In the genomic region with DNA sequence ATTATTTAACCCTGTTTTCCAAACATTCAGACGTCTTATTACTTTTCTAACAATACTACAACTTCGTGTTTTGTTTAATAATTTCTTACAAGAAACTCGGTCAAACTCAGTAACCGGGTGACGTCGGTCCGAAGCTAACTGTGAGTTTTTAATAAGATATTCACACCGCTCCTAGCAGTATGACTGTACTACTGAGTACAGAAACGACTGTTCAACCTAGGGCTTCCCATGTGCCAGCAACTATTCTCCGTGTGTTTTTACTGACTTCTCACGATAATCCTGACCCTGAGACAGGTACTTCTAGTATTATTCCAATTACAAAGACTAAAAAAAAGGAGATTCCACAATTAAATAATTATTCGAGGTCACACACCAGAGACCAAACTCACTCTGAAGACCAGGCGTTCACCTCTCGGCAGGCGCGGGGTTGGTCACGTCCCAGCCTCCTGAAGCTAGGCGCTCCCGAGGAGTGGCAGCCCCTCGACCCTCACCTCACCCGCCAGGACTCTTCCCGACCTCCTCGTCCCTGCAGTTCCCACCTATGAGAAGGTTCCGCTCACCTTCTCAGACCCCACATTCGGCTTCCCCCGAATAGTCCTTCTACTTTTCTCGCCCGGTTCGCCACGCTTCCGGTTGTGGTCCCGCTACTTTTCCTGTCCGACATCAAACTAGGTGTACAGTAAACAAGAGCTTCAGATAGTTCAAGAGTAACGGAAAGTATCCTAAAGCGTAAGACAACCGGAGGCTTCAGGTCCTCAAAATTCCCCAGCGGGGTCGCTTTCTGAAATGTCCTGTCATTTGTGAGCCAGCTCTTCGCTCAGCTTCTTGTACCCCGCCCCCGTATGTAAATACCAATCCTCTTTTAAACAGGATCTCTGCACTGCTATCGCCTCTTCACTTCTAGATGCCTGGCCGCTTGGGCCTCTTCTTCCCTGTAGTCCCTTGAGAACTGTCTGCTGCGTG, we compare ENCODE assay signal across 8 mouse cellular contexts. TPM values are rescaled to one million over a fixed set of nuclear protein-coding genes. Genes with fewer than 3 reads are reported as not detected.
DNase-seq lines count a peak whose midpoint lies in the region; ATAC-seq lines count a peak whose summit lies in the region.

Gene Ndufaf1 (minus strand): TSS at position 608 of the 963 bp plus-strand sequence.

- peak; percentile 76 for ATAC-seq in heart, embryonic 16.5 days (replicated peaks; ENCODE audit: extremely low read depth, insufficient read depth, low FRiP score)
- ATAC-seq in liver, embryonic 15.5 days (ENCODE audit: insufficient read depth) = peak; percentile 85
- 0 out of 2 replicates have a peak, but pooled peaks have one; percentile 37 for ATAC-seq in neural tube, embryonic 12.5 days (ENCODE audit: low FRiP score, low read depth)

- H3K4me1 ChIP-seq in forebrain, embryonic 10.5 days = peaks cover 15% of the 10 kb centered on the region
- H3K4me1 ChIP-seq in heart, embryonic 16.5 days (ENCODE audit: control insufficient read depth, insufficient read depth, low read length) = peaks cover 8% of the 10 kb centered on the region
- H3K4me1 ChIP-seq in liver, embryonic 15.5 days (replicated peaks) = peaks cover 17% of the 10 kb centered on the region
- peaks cover 3% of the 10 kb centered on the region for H3K4me1 ChIP-seq in neural tube, embryonic 12.5 days

- no peaks in the 10 kb centered on the region for H3K9me3 ChIP-seq in forebrain, embryonic 10.5 days
- H3K9me3 ChIP-seq in heart, embryonic 16.5 days (replicated peaks; ENCODE audit: control insufficient read depth, low read length) = no peaks in the 10 kb centered on the region
- no peaks in the 10 kb centered on the region for H3K9me3 ChIP-seq in liver, embryonic 15.5 days (replicated peaks)
- no peaks in the 10 kb centered on the region for H3K9me3 ChIP-seq in neural tube, embryonic 12.5 days

- DNase-seq in CD8-positive naive resting alpha-beta T cell, adult 2 months (ENCODE audit: low read depth in 2 of 2, low spot score in 2 of 2) = peak; percentile 72 to 78
- peak; percentile 83 for DNase-seq in c-Kit-positive CD71-negative TER-119-negative erythroid progenitor cells, embryonic 14.5 days (ENCODE audit: low read depth)
- peak; percentile 77 for DNase-seq in forebrain, embryonic 10.5 days (ENCODE audit: extremely low spot score, low spot score)
- DNase-seq in kidney, postnatal 36 days = peak; percentile 79 to 87
- peak; percentile 82 for DNase-seq in telencephalon, adult 2 months (ENCODE audit: low read depth, low spot score)

- peak within 1 kb of the TSS; percentile 95 for H3K9ac ChIP-seq in heart, embryonic 16.5 days (ENCODE audit: low read length)
- peak within 1 kb of the TSS; percentile 91 for H3K9ac ChIP-seq in liver, embryonic 15.5 days
- peak within 1 kb of the TSS; percentile 74 for H3K9ac ChIP-seq in neural tube, embryonic 12.5 days

- peak within 1 kb of the TSS; percentile 87 for H3K4me2 ChIP-seq in heart, embryonic 16.5 days (ENCODE audit: low read depth, low read length)
- H3K4me2 ChIP-seq in liver, embryonic 15.5 days = peak within 1 kb of the TSS; percentile 74
- peak within 1 kb of the TSS; percentile 77 for H3K4me2 ChIP-seq in neural tube, embryonic 12.5 days (replicated peaks)

- H3K27me3 ChIP-seq in forebrain, embryonic 10.5 days (ENCODE audit: poor library complexity, severe bottlenecking) = no peaks in the 10 kb centered on the region
- H3K27me3 ChIP-seq in heart, embryonic 16.5 days (ENCODE audit: control insufficient read depth, insufficient read depth, low read length) = no peaks in the 10 kb centered on the region
- no peaks in the 10 kb centered on the region for H3K27me3 ChIP-seq in liver, embryonic 15.5 days
- H3K27me3 ChIP-seq in neural tube, embryonic 12.5 days (replicated peaks) = no peaks in the 10 kb centered on the region

- peak within 1 kb of the TSS; percentile 85 for H3K27ac ChIP-seq in forebrain, embryonic 10.5 days
- H3K27ac ChIP-seq in heart, embryonic 16.5 days (ENCODE audit: low read length) = peak within 1 kb of the TSS; percentile 70
- H3K27ac ChIP-seq in liver, embryonic 15.5 days (replicated peaks) = peak within 1 kb of the TSS; percentile 76
- H3K27ac ChIP-seq in neural tube, embryonic 12.5 days = no peak within 1 kb of the TSS

- H3K36me3 ChIP-seq in forebrain, embryonic 10.5 days (replicated peaks) = peaks cover 28% of the 10 kb centered on the region
- H3K36me3 ChIP-seq in heart, embryonic 16.5 days (ENCODE audit: control insufficient read depth, insufficient read depth) = peaks cover 16% of the 10 kb centered on the region
- peaks cover 24% of the 10 kb centered on the region for H3K36me3 ChIP-seq in liver, embryonic 15.5 days (replicated peaks)
- peaks cover 18% of the 10 kb centered on the region for H3K36me3 ChIP-seq in neural tube, embryonic 12.5 days

- WGBS in forebrain, embryonic 10.5 days = 2% methylated on average over 44 of the region's 44 CpGs
- under 1% methylated on average over 44 of the region's 44 CpGs for WGBS in heart, embryonic 16.5 days
- WGBS in liver, embryonic 15.5 days (ENCODE audit: insufficient replicate concordance) = under 1% methylated on average over 44 of the region's 44 CpGs
- 2% methylated on average over 44 of the region's 44 CpGs for WGBS in neural tube, embryonic 12.5 days

- peak within 1 kb of the TSS; percentile 89 for H3K4me3 ChIP-seq in forebrain, embryonic 10.5 days
- H3K4me3 ChIP-seq in heart, embryonic 16.5 days (ENCODE audit: low read length) = peak within 1 kb of the TSS; percentile 92
- H3K4me3 ChIP-seq in liver, embryonic 15.5 days (replicated peaks) = peak within 1 kb of the TSS; percentile 89
- peak within 1 kb of the TSS; percentile 72 for H3K4me3 ChIP-seq in neural tube, embryonic 12.5 days

RNA-seq across cellular contexts. Expression of gene Ndufaf1, which starts in this region (rescaled TPM):
- 50.5 and 53.9 TPM in 2 replicates for polyA plus RNA-seq in forebrain, embryonic 10.5 days (2016; fragmentation: Nextera tagmentation; extraction: Ambion mirVana)
- polyA plus RNA-seq in heart, embryonic 16.5 days (2015; fragmentation: Nextera tagmentation; extraction: Ambion mirVana) = 62.3 and 69.0 TPM in 2 replicates
- polyA plus RNA-seq in liver, embryonic 15.5 days (2015; fragmentation: Nextera tagmentation; extraction: Ambion mirVana) = 30.8 and 30.9 TPM in 2 replicates
- polyA plus RNA-seq in neural tube, embryonic 12.5 days (2016; fragmentation: Nextera tagmentation; extraction: Ambion mirVana) = 37.1 and 39.0 TPM in 2 replicates
